Mouse (Mus musculus): ENCODE measurements around the gene Plin1.

The Plin1 gene

GRCm38 (mm10) chr7:79736511-79736910 lies 3.8 kb upstream of the Plin1 start:
- DNase-seq (ENCODE audit: low spot score) = no peak

- no peak for DNase-seq (ENCODE audit: low spot score)
Observed at GRCm38 (mm10) chr7:79734563-79734962, 1.9 kb upstream of the Plin1 start.

GRCm38 (mm10) chr7:79731438-79731837 lies 1.3 kb downstream of the Plin1 start:
- no peak for DNase-seq (ENCODE audit: low spot score)

- DNase-seq (ENCODE audit: low spot score) = peak; percentile 20
Observed at GRCm38 (mm10) chr7:79729743-79730370, 2.8 kb downstream of the Plin1 start.

- DNase-seq (ENCODE audit: low spot score) = peak; percentile 83
Observed at GRCm38 (mm10) chr7:79729169-79729568, 3.5 kb downstream of the Plin1 start.

- DNase-seq (ENCODE audit: low spot score) = peak; percentile 85
Observed at GRCm38 (mm10) chr7:79728219-79728618, 4.5 kb downstream of the Plin1 start.

- DNase-seq (ENCODE audit: low spot score) = peak; percentile 85
Observed at GRCm38 (mm10) chr7:79727091-79727490, 5.6 kb downstream of the Plin1 start.

GRCm38 (mm10) chr7:79721386-79721977 lies 11.2 kb downstream of the Plin1 start:
- peak; percentile 72 for DNase-seq (ENCODE audit: low spot score)

- peak; percentile 83 for DNase-seq (ENCODE audit: low spot score)
Observed at GRCm38 (mm10) chr7:79715187-79715981, 17.3 kb downstream of the Plin1 start, which contains the start of gene Kif7. TSS of gene Kif7 (minus strand) at chr7:79715720.

- DNase-seq (ENCODE audit: low spot score) = no peak
Observed at GRCm38 (mm10) chr7:79710831-79711230, 21.9 kb downstream of the Plin1 start.

- peak; percentile 84 for DNase-seq (ENCODE audit: low spot score)
Observed at GRCm38 (mm10) chr7:79710130-79710607, 22.5 kb downstream of the Plin1 start.

GRCm38 (mm10) chr7:79705210-79705609 lies 27.5 kb downstream of the Plin1 start:
- DNase-seq (ENCODE audit: low spot score) = no peak

- no peak for DNase-seq (ENCODE audit: low spot score)
Observed at GRCm38 (mm10) chr7:79702755-79703154, 29.9 kb downstream of the Plin1 start.

- DNase-seq (ENCODE audit: low spot score) = no peak
Observed at GRCm38 (mm10) chr7:79696495-79696894, 36.2 kb downstream of the Plin1 start.

- no peak for DNase-seq (ENCODE audit: low spot score)
Observed at GRCm38 (mm10) chr7:79680231-79680630, 52.5 kb downstream of the Plin1 start.

- DNase-seq (ENCODE audit: low spot score) = no peak
Observed at GRCm38 (mm10) chr7:79679186-79679585, 53.5 kb downstream of the Plin1 start.

GRCm38 (mm10) chr7:79670900-79671604 lies 61.7 kb downstream of the Plin1 start:
- DNase-seq (ENCODE audit: low spot score) = no peak
